Mouse (Mus musculus) forebrain, embryonic 14.5 days (tissue): ENCODE data around the gene Pibf1. TPM values are rescaled to one million over a fixed set of nuclear protein-coding genes. Genes with fewer than 3 reads are reported as not detected.
A peak's percentile ranks its signal among the peaks of the same experiment; 100 is the strongest.

Experiments used
- ATAC-seq: fragments of 200-750 bp; cut with Nextera tagmentation; 2 replicates; pipeline ENCODE4 v1.8.0; 2017; ENCODE audit warnings: mild to moderate bottlenecking, moderate library complexity
- DNase-seq: peaks from one replicate; pipeline ENCODE4 v3.0.0-alpha.2; 2015; ENCODE audit warnings: low spot score
- H3K27ac ChIP-seq: fragments of 300-500 bp; sonication (generic); 2 replicates; pipeline ENCODE4 v1.5.1; 2014; ENCODE audit warnings: low read depth, mild to moderate bottlenecking, control low read depth, low read length, moderate library complexity
- H3K27me3 ChIP-seq: fragments of 300-500 bp; sonication (generic); replicated peaks from 2 replicates; pipeline ENCODE4 v1.6.1; 2014; ENCODE audit warnings: low read length, control low read depth, mixed read lengths; ENCODE audit not compliant: control insufficient read depth, insufficient read depth
- H3K36me3 ChIP-seq: fragments of 300-500 bp; sonication (generic); 2 replicates; pipeline ENCODE4 v1.6.1; 2014; ENCODE audit warnings: low read length, control low read depth; ENCODE audit not compliant: control insufficient read depth, insufficient read depth
- H3K4me1 ChIP-seq: fragments of 300-500 bp; sonication (generic); 2 replicates; pipeline ENCODE4 v1.6.1; 2014; ENCODE audit warnings: antibody characterized with exemption, low read length, control low read depth; ENCODE audit not compliant: control insufficient read depth, insufficient read depth
- H3K4me2 ChIP-seq: fragments of 300-500 bp; sonication (generic); 2 replicates; pipeline ENCODE4 v1.6.1; 2014; ENCODE audit warnings: mild to moderate bottlenecking, control low read depth, low read length
- H3K4me3 ChIP-seq: fragments of 300-500 bp; sonication (generic); 2 replicates; pipeline ENCODE4 v1.5.1; 2014; ENCODE audit warnings: low read depth, low read length, control low read depth
- H3K9ac ChIP-seq: fragments of 300-500 bp; sonication (generic); 2 replicates; pipeline ENCODE4 v1.6.1; 2014; ENCODE audit warnings: mild to moderate bottlenecking, low read length, control low read depth, moderate library complexity
- H3K9me3 ChIP-seq: fragments of 300-500 bp; sonication (generic); replicated peaks from 2 replicates; pipeline ENCODE4 v1.6.1; 2016; ENCODE audit warnings: low read length, control low read depth, mixed read lengths; ENCODE audit not compliant: control insufficient read depth
- WGBS: fragments of 180-500 bp; shearing (Covaris S2); extraction: QIAGEN DNeasy Blood & Tissue Kit; methylation state at CpG from one replicate; pipeline ENCODE4 v1.1.7; 2014; 5-methylcytosine and 5-hydroxymethylcytosine counted together
- polyA plus RNA-seq: library from polyadenylated mRNA; unstranded; fragments of >200 nt; fragmentation: Nextera tagmentation; extraction: Ambion mirVana; gene quantifications from 2 replicates; pipeline ENCODE4 v1.2.1, GENCODE M21; 2014

Gene Pibf1
- polyA plus RNA-seq, 1 experiment from 2014 or later = 20.2 TPM

GRCm38 (mm10) chr14:99129050-99129449, 29.8 kb downstream of the Pibf1 start:
- DNase-seq = no peak
- H3K4me2 ChIP-seq = no peak overlapping the region
- no peak overlapping the region for H3K4me3 ChIP-seq
- no peak for ATAC-seq
- 84% methylated on average over 2 of the region's 2 CpGs for WGBS
- H3K27me3 ChIP-seq = no peaks in the 10 kb centered on the region
- no peaks in the 10 kb centered on the region for H3K4me1 ChIP-seq
- H3K27ac ChIP-seq = no peak overlapping the region
- H3K9me3 ChIP-seq = no peaks in the 10 kb centered on the region
- H3K36me3 ChIP-seq = 0 out of 2 replicates have a peak, but pooled peaks cover 7% of the 10 kb centered on the region
- no peak overlapping the region for H3K9ac ChIP-seq

GRCm38 (mm10) chr14:99134048-99134447, 34.8 kb downstream of the Pibf1 start:
- no peak overlapping the region for H3K4me3 ChIP-seq
- peaks cover 23% of the 10 kb centered on the region for H3K36me3 ChIP-seq
- no peaks in the 10 kb centered on the region for H3K9me3 ChIP-seq
- no peak for DNase-seq
- no peak for ATAC-seq
- WGBS = 95% methylated on average over 2 of the region's 2 CpGs
- no peak overlapping the region for H3K9ac ChIP-seq
- no peak overlapping the region for H3K27ac ChIP-seq
- no peak overlapping the region for H3K4me2 ChIP-seq
- H3K4me1 ChIP-seq = no peaks in the 10 kb centered on the region
- H3K27me3 ChIP-seq = no peaks in the 10 kb centered on the region

- no peaks in the 10 kb centered on the region for H3K27me3 ChIP-seq
- DNase-seq (no peak), ATAC-seq (no peak)
- peaks cover 23% of the 10 kb centered on the region for H3K36me3 ChIP-seq
- H3K9ac ChIP-seq = no peak overlapping the region
- H3K4me2 ChIP-seq = no peak overlapping the region
- WGBS = 96% methylated on average over 9 of the region's 9 CpGs
- H3K4me1 ChIP-seq = no peaks in the 10 kb centered on the region
- no peaks in the 10 kb centered on the region for H3K9me3 ChIP-seq
- H3K27ac ChIP-seq = no peak overlapping the region
- no peak overlapping the region for H3K4me3 ChIP-seq
Observed at GRCm38 (mm10) chr14:99135761-99136160, 36.5 kb downstream of the Pibf1 start.

- DNase-seq (no peak), ATAC-seq (no peak)
- no peak overlapping the region for H3K4me2 ChIP-seq
- no peaks in the 10 kb centered on the region for H3K9me3 ChIP-seq
- H3K27me3 ChIP-seq = no peaks in the 10 kb centered on the region
- peaks cover 20% of the 10 kb centered on the region for H3K36me3 ChIP-seq
- H3K4me1 ChIP-seq = no peaks in the 10 kb centered on the region
- no peak overlapping the region for H3K4me3 ChIP-seq
- H3K27ac ChIP-seq = no peak overlapping the region
- WGBS = 97% methylated on average over 16 of the region's 16 CpGs
- H3K9ac ChIP-seq = no peak overlapping the region
Observed at GRCm38 (mm10) chr14:99136297-99136696, 37.1 kb downstream of the Pibf1 start.

- Histone ChIP-seq H3K4me3 (no peak overlapping the region), H3K27ac (no peak overlapping the region), H3K4me1 (no peaks in the 10 kb centered on the region), H3K9me3 (no peaks in the 10 kb centered on the region), H3K4me2 (no peak overlapping the region), H3K36me3 (peaks cover 20% of the 10 kb centered on the region), H3K9ac (no peak overlapping the region), H3K27me3 (no peaks in the 10 kb centered on the region)
- ATAC-seq = no peak
- no peak for DNase-seq
- 87% methylated on average over 2 of the region's 2 CpGs for WGBS
Observed at GRCm38 (mm10) chr14:99140036-99140435, 40.8 kb downstream of the Pibf1 start.

GRCm38 (mm10) chr14:99141786-99142633, 42.8 kb downstream of the Pibf1 start:
- H3K27ac ChIP-seq = no peak overlapping the region
- peak; percentile 94 for ATAC-seq

GRCm38 (mm10) chr14:99146841-99147240, 47.6 kb downstream of the Pibf1 start:
- H3K36me3 ChIP-seq = 0 out of 2 replicates have a peak, but pooled peaks cover 3% of the 10 kb centered on the region
- ATAC-seq (no peak), DNase-seq (peak; percentile 6)
- no peak overlapping the region for H3K27ac ChIP-seq
- no peak overlapping the region for H3K4me2 ChIP-seq
- no peak overlapping the region for H3K4me3 ChIP-seq
- H3K9ac ChIP-seq = no peak overlapping the region
- WGBS = 59% methylated on average over 1 of the region's 1 CpGs
- no peaks in the 10 kb centered on the region; the same call in 1 of the 2 replicates for H3K4me1 ChIP-seq
- H3K9me3 ChIP-seq = no peaks in the 10 kb centered on the region
- no peaks in the 10 kb centered on the region for H3K27me3 ChIP-seq

More at GRCm38 (mm10) chr14:99141786-99142633, 42.8 kb downstream of the Pibf1 start:
- WGBS = 14% methylated on average over 15 of the region's 15 CpGs
- H3K4me3 ChIP-seq = no peak overlapping the region
- peaks cover 11% of the 10 kb centered on the region; the same call in 1 of the 2 replicates for H3K36me3 ChIP-seq
- peak; percentile 93 for DNase-seq
- H3K27me3 ChIP-seq = no peaks in the 10 kb centered on the region
- H3K4me1 ChIP-seq = no peaks in the 10 kb centered on the region
- no peaks in the 10 kb centered on the region for H3K9me3 ChIP-seq
- no peak overlapping the region for H3K9ac ChIP-seq
- no peak overlapping the region for H3K4me2 ChIP-seq

- no peak for DNase-seq
- Histone ChIP-seq H3K9me3 (no peaks in the 10 kb centered on the region), H3K4me2 (no peak overlapping the region), H3K4me1 (no peaks in the 10 kb centered on the region; the same call in 1 of the 2 replicates), H3K27ac (no peak overlapping the region), H3K9ac (no peak overlapping the region), H3K4me3 (no peak overlapping the region), H3K36me3 (peaks cover 12% of the 10 kb centered on the region; the same call in 1 of the 2 replicates), H3K27me3 (no peaks in the 10 kb centered on the region)
- no peak for ATAC-seq
- 90% methylated on average over 4 of the region's 4 CpGs for WGBS
Observed at GRCm38 (mm10) chr14:99152683-99153082, 53.5 kb downstream of the Pibf1 start.

GRCm38 (mm10) chr14:99159940-99160339, 60.7 kb downstream of the Pibf1 start:
- Histone ChIP-seq H3K36me3 (peaks cover 13% of the 10 kb centered on the region), H3K9me3 (no peaks in the 10 kb centered on the region), H3K4me3 (no peak overlapping the region), H3K9ac (no peak overlapping the region), H3K4me2 (no peak overlapping the region), H3K27me3 (no peaks in the 10 kb centered on the region), H3K4me1 (no peaks in the 10 kb centered on the region), H3K27ac (no peak overlapping the region)
- WGBS = 72% methylated on average over 6 of the region's 6 CpGs
- DNase-seq = peak; percentile 24
- ATAC-seq = no peak
